Mouse (Mus musculus) testis, adult 2 months (tissue): ENCODE data around the gene Tspan14.

Experiments used
- CTCF ChIP-seq: fragments of 200-500 bp; IDR thresholded peaks from 2 replicates; pipeline ENCODE4 v1.5.1; 2012; ENCODE audit warnings: low read depth, mild to moderate bottlenecking, inconsistent platforms, low read length, moderate library complexity; ENCODE audit not compliant: control insufficient read depth, insufficient read depth, insufficient replicate concordance
- POLR2A ChIP-seq: fragments of 200-500 bp; IDR thresholded peaks from 2 replicates; pipeline ENCODE4 v1.6.1; 2012; ENCODE audit warnings: low read depth, mild to moderate bottlenecking, inconsistent platforms, low read length, moderate library complexity; ENCODE audit not compliant: control insufficient read depth

DNA sequence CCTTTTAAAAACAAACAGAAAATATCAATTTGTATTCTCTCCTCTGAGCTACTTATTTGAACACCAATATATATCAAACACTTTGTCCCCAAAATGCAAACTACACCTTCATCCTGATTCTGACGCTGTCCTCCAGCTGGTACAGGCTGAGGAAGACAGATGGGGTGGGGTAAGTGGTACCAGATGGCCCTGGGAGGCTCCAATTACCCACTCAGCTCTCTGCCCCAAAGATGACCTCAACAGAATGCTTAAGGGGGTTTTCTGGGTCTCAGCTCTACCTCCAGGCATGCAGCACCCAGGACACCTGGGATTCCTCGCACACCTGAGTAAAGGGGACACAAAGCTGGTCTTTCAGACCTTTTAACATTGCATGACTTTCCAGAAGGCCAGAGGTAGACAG lies 13.9 kb downstream of the Tspan14 start:
- no peak for TF ChIP-seq CTCF
- TF ChIP-seq POLR2A, result no peak
